Mouse (Mus musculus) myocyte (in vitro differentiated cells): ENCODE results near the gene Ralgapa2.

Experiments used
- MYOG ChIP-seq, 3 experiments: IDR thresholded peaks; one replicate each; pipeline ENCODE4 v1.6.1; 2011; ENCODE audit warnings: control low read depth in 2 of 3, low read depth in 2 of 3, mild to moderate bottlenecking in 2 of 3; ENCODE audit not compliant: insufficient read length in 2 of 3, control insufficient read depth in 1 of 3, insufficient read depth in 1 of 3
- POLR2A ChIP-seq: IDR thresholded peaks from one replicate; pipeline ENCODE4 v1.6.1; 2011; ENCODE audit warnings: low read depth, mild to moderate bottlenecking, control low read depth, moderate library complexity; ENCODE audit not compliant: insufficient read length
- REST ChIP-seq: IDR thresholded peaks from one replicate; pipeline ENCODE4 v1.6.1; 2011; ENCODE audit warnings: mild to moderate bottlenecking, control low read depth, moderate library complexity; ENCODE audit not compliant: insufficient read depth, insufficient read length
- TCF12 ChIP-seq: IDR thresholded peaks from one replicate; pipeline ENCODE4 v1.6.1; 2011; ENCODE audit warnings: mild to moderate bottlenecking, control low read depth; ENCODE audit not compliant: poor library complexity, insufficient read depth, severe bottlenecking

DNA sequence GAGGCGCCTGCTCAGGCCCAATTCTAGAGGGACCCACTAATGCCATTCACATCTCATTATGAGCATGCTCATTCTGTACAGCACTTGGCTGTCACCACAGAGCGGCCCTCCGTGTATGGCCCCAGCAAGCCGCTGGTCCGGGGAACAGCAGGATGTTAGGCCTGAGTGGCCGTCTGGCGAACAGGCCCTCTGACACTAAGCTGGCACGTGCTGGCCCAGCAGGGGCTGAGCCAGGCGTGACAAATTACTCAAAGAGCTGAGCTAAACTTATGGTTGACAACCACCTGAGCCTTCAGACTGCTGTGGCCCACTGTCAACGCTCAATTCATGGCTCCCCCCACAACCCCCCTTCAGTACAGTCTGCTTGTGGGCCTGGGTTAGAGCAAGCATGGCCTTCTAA is 249.9 kb downstream of the Ralgapa2 start:
- TF ChIP-seq POLR2A (no peak), TCF12 (no peak), MYOG (IDR thresholded peaks at IDR 0.05; ENCODE audit: control insufficient read depth in 1 of 3, insufficient read depth in 1 of 3, insufficient read length in 2 of 3, low read depth in 2 of 3) (no peak), REST (no peak)
